Mouse (Mus musculus) cerebellum, adult 2 months (tissue): ENCODE measurements around the gene Neurl1b. TPM values are rescaled to one million over a fixed set of nuclear protein-coding genes. Genes with fewer than 3 reads are reported as not detected.

Source experiments
- DNase-seq, 2 experiments: peaks; one replicate each; pipeline ENCODE4 v3.0.0; 2021
- H3K27ac ChIP-seq: fragments of 200-500 bp; 2 replicates; pipeline ENCODE4 v1.5.1; 2012; ENCODE audit warnings: low read length, control low read depth, inconsistent platforms; ENCODE audit not compliant: insufficient read depth
- H3K27me3 ChIP-seq: fragments of 200-500 bp; 2 replicates; pipeline ENCODE4 v1.6.1; 2012; ENCODE audit warnings: inconsistent platforms, mild to moderate bottlenecking, low read length, moderate library complexity; ENCODE audit not compliant: control insufficient read depth, insufficient read depth
- H3K4me1 ChIP-seq: fragments of 200-500 bp; 2 replicates; pipeline ENCODE4 v1.6.1; 2011; ENCODE audit warnings: low read length; ENCODE audit not compliant: control insufficient read depth, insufficient read depth
- H3K4me3 ChIP-seq: fragments of 200-500 bp; replicated peaks from 2 replicates; pipeline ENCODE3; 2011; ENCODE audit warnings: mild to moderate bottlenecking, low read depth, low read length, control low read depth; ENCODE audit not compliant: insufficient read depth
- CTCF ChIP-seq: fragments of 200-500 bp; IDR thresholded peaks from 2 replicates; pipeline ENCODE4 v1.5.1; 2011; ENCODE audit warnings: low read depth, mild to moderate bottlenecking, control low read depth, low read length, moderate library complexity, borderline replicate concordance; ENCODE audit not compliant: insufficient read depth
- POLR2A ChIP-seq: fragments of 200-500 bp; IDR thresholded peaks from 2 replicates; pipeline ENCODE4 v1.6.1; 2011; ENCODE audit warnings: low read length, control low read depth, borderline replicate concordance; ENCODE audit not compliant: insufficient read depth
- WGBS: fragments of 180-500 bp; shearing (Covaris S2); methylation state at CpG from one replicate; pipeline ENCODE4 v1.1.7; 2018; 5-methylcytosine and 5-hydroxymethylcytosine counted together
- polyA plus RNA-seq: library from polyadenylated mRNA; depleted of rRNA; stranded (reverse); fragments of >200 nt; gene quantifications from 2 replicates; pipeline ENCODE4 v1.2.3, GENCODE M21; 2012; rRNA removed

The Neurl1b gene
- polyA plus RNA-seq, 1 experiment, result 1.1 TPM

- Histone ChIP-seq H3K4me1 (peaks cover 8% of the 10 kb centered on the region), H3K27ac (no peak overlapping the region), H3K27me3 (no peaks in the 10 kb centered on the region), H3K4me3 (no peak overlapping the region)
- TF ChIP-seq POLR2A (no peak), CTCF (no peak)
- DNase-seq, result no peak
- 93% methylated on average over 3 of the region's 3 CpGs for WGBS
Measured at GRCm38 (mm10) chr17:26492246-26492645, 77.6 kb downstream of the Neurl1b start.

DNA sequence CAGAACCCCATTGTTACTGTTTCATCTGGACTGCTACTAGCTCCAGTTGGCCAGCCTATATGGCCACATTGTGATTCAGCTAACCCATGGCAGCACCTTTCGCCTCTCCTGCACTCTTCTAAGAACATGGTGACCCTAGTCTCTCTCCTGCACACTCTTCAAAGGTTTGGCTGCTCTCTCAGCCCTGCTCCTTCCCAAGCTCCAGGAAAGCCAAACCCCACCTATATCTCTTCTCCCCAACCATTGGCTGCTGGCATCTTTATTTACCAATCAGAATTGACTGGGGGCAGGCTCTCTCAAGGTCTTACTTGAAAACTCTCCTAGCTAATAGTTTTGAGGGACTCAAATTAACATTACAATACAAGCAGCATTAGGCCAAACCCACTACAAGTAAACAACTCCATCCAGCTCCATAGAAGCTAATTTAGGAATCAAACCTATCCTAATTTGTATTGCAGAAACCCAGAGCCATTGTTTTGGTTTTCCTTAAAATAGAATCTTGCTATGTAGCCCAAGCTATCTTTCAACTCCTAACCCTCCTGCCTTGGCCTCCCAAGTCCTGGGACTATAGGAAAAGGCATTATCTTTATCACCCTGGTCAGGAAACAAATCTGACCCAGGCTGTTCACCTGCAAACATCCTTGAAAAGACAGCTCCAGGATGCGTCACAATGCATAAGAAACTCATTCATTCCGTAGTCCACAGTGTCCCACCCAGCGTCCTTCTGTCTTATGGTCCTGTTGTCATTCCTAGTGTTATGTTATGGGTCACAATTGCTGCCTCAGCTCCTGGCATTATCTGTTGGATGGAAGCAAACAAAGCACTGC, 80.2 kb downstream of the Neurl1b start:
- no peak overlapping the region for H3K4me3 ChIP-seq
- H3K27ac ChIP-seq, result no peak overlapping the region
- no peaks in the 10 kb centered on the region for H3K27me3 ChIP-seq
- H3K4me1 ChIP-seq, result peaks cover 8% of the 10 kb centered on the region
- DNase-seq, result no peak
- TF ChIP-seq POLR2A (no peak), CTCF (no peak)
- 75% methylated on average over 4 of the region's 4 CpGs for WGBS

Other genes with a start within 250 kb of the Neurl1b start
- gene Pdia2, start 215.7 kb upstream of the Neurl1b start, polyA plus RNA-seq, result 0.07 and 0.10 TPM in 2 replicates
- gene Rgs11, start 211.9 kb upstream of the Neurl1b start, polyA plus RNA-seq, result 21.1 and 23.0 TPM in 2 replicates
- gene Arhgdig, start 207.0 kb upstream of the Neurl1b start, polyA plus RNA-seq, result 59.9 and 80.0 TPM in 2 replicates
- gene Fam234a, start 170.6 kb upstream of the Neurl1b start, polyA plus RNA-seq, result 30.3 and 34.3 TPM in 2 replicates
- 52.5 and 54.9 TPM in 2 replicates for gene Luc7l, start 161.9 kb upstream of the Neurl1b start, polyA plus RNA-seq
- 137 and 148 TPM in 2 replicates for gene Ergic1, start 146.7 kb downstream of the Neurl1b start, polyA plus RNA-seq
- gene Dusp1, start 147.3 kb downstream of the Neurl1b start, polyA plus RNA-seq, result 62.5 and 67.1 TPM in 2 replicates
- gene Atp6v0e, start 248.4 kb downstream of the Neurl1b start, polyA plus RNA-seq, result 99.8 and 105 TPM in 2 replicates